Mouse (Mus musculus) MEL (cell line): Measurements from ENCODE around the gene Bdnf.

Experiments
- CTCF ChIP-seq, 3 experiments: IDR thresholded peaks in 2 of 3; conservative IDR thresholded peaks in 1 of 3; 2 replicates each; pipeline ENCODE4 v1.5.1; 2011 to 2012; ENCODE audit warnings: low read length in 3 of 3, low read depth in 2 of 3, mild to moderate bottlenecking in 2 of 3, improper control_type of control experiment in 1 of 3, inconsistent platforms in 1 of 3, mixed read lengths in 1 of 3, moderate library complexity in 1 of 3; ENCODE audit not compliant: control insufficient read depth in 1 of 3, insufficient read depth in 1 of 3, poor library complexity in 1 of 3, severe bottlenecking in 1 of 3
- E2F4 ChIP-seq: IDR thresholded peaks from 2 replicates; pipeline ENCODE4 v1.6.1; 2011; ENCODE audit warnings: low read depth, low read length, improper control_type of control experiment, borderline replicate concordance
- EP300 ChIP-seq, 2 experiments: IDR thresholded peaks; 2 replicates each; pipeline ENCODE4 v1.6.1; 2011; ENCODE audit warnings: improper control_type of control experiment in 2 of 2, low read length in 2 of 2, low read depth in 1 of 2, mild to moderate bottlenecking in 1 of 2
- MAFK ChIP-seq: IDR thresholded peaks from 2 replicates; pipeline ENCODE4 v1.6.1; 2011; ENCODE audit warnings: low read depth, mild to moderate bottlenecking, low read length, improper control_type of control experiment, borderline replicate concordance
- MEF2A ChIP-seq: IDR thresholded peaks from 2 replicates; pipeline ENCODE4 v1.6.1; 2014; ENCODE audit warnings: low read depth, mild to moderate bottlenecking, inconsistent platforms, low read length, improper control_type of control experiment; ENCODE audit not compliant: poor library complexity, insufficient replicate concordance, severe bottlenecking; ENCODE audit errors: extremely low read depth
- MYB ChIP-seq: IDR thresholded peaks from 2 replicates; pipeline ENCODE4 v1.6.1; 2011; ENCODE audit warnings: mild to moderate bottlenecking, low read depth, low read length, improper control_type of control experiment
- POLR2A ChIP-seq, 2 experiments: IDR thresholded peaks; 2 replicates each; pipeline ENCODE4 v1.6.1; 2011 to 2012; ENCODE audit warnings: low read length in 2 of 2, mild to moderate bottlenecking in 2 of 2, control low read depth in 1 of 2, improper control_type of control experiment in 1 of 2, low read depth in 1 of 2, moderate library complexity in 1 of 2; ENCODE audit not compliant: control insufficient read depth in 1 of 2, insufficient read depth in 1 of 2, poor library complexity in 1 of 2
- SMC3 ChIP-seq: IDR thresholded peaks from 2 replicates; pipeline ENCODE4 v1.6.1; 2011; ENCODE audit warnings: low read depth, low read length, improper control_type of control experiment
- USF1 ChIP-seq: IDR thresholded peaks from 2 replicates; pipeline ENCODE4 v1.6.1; 2014; ENCODE audit warnings: low read depth, mild to moderate bottlenecking, inconsistent platforms, low read length, improper control_type of control experiment, moderate library complexity

GRCm38 (mm10) chr2:109749964-109750363 is 75.5 kb downstream of the Bdnf start:
- TF ChIP-seq CTCF (IDR thresholded peaks at IDR 0.05 in 2 of 3, conservative IDR thresholded peaks at IDR 0.05 in 1 of 3; ENCODE audit: control insufficient read depth in 1 of 3, insufficient read depth in 1 of 3, low read depth in 2 of 3, low read length in 3 of 3, poor library complexity in 1 of 3, severe bottlenecking in 1 of 3), result no peak
- TF ChIP-seq MEF2A, result no peak
- no peak for TF ChIP-seq MYB
- no peak for TF ChIP-seq SMC3
- no peak for TF ChIP-seq POLR2A (IDR thresholded peaks at IDR 0.05; ENCODE audit: control insufficient read depth in 1 of 2, insufficient read depth in 1 of 2, low read depth in 1 of 2, low read length in 2 of 2, poor library complexity in 1 of 2)
- no peak for TF ChIP-seq EP300 (IDR thresholded peaks at IDR 0.05; ENCODE audit: low read depth in 1 of 2, low read length in 2 of 2)
- no peak for TF ChIP-seq USF1
- no peak for TF ChIP-seq E2F4
- TF ChIP-seq MAFK, result no peak
